Mouse (Mus musculus): ENCODE measurements around the gene Nid1.
"Not testable (repeated sequence)": the region's sequence is repeated elsewhere in the genome, so short reads cannot be mapped to it uniquely, and the experiment has no call there.

The Nid1 gene

GRCm38 (mm10) chr13:13498022-13498421 is 60.7 kb downstream of the Nid1 start:
- DNase-seq: no peak

DNA sequence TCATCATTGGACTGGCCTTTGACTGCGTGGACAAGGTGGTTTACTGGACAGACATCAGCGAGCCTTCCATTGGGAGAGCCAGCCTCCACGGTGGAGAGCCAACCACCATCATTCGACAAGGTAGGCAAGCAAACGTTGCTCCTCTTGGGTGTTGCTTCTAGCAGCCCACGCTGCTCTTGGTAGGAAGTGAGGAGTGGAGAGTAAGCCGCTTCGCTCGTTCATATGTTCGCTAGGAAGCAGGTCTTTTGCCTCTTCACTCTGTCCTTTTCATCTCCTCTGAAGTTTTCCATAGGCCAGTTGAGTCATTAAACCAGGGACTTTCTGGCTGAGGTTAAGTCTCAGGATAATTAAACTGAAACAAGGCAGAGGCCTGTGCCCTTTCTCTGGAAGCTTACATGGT is 65.1 kb downstream of the Nid1 start:
- DNase-seq: no peak

DNA sequence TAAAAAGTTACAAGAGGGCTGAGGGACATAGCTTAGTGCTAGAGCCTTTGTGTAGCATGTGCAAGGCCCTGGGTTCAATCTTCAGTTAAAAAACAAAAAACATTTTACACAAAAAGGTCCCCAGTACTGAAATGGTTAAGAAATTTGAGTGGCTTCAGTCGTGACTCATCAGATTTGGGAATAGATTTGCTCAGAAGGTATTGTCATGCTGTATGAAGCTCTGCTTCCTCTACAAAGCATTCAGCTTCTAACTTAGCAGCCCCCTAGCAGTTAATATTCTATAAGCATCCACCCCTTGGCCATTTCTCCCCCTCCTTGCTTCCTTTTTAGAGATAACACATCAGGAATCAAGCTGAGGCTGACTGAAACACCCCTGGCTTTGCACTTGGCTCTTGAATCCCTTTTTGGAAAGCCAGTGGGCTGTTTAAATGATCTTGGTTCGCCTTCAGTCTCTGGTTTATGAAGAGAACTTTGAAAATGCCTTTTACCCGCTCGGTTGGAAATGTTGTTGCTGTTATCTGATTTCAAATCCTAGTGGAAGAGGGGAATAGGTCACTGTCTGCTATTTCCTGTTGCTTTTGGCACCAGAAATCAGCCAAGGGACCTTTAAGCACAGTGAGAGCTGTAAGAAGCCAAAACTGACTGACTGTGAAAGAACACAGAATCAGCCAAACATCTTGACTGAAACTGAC is 66.5 kb downstream of the Nid1 start:
- peak; percentile 63 for DNase-seq

- no peak for DNase-seq
Measured at GRCm38 (mm10) chr13:13505063-13505462, 67.7 kb downstream of the Nid1 start.

- DNase-seq: no peak
Measured at GRCm38 (mm10) chr13:13506556-13506955, 69.2 kb downstream of the Nid1 start.

GRCm38 (mm10) chr13:13514861-13515260 is 77.5 kb downstream of the Nid1 start:
- no peak for DNase-seq

DNA sequence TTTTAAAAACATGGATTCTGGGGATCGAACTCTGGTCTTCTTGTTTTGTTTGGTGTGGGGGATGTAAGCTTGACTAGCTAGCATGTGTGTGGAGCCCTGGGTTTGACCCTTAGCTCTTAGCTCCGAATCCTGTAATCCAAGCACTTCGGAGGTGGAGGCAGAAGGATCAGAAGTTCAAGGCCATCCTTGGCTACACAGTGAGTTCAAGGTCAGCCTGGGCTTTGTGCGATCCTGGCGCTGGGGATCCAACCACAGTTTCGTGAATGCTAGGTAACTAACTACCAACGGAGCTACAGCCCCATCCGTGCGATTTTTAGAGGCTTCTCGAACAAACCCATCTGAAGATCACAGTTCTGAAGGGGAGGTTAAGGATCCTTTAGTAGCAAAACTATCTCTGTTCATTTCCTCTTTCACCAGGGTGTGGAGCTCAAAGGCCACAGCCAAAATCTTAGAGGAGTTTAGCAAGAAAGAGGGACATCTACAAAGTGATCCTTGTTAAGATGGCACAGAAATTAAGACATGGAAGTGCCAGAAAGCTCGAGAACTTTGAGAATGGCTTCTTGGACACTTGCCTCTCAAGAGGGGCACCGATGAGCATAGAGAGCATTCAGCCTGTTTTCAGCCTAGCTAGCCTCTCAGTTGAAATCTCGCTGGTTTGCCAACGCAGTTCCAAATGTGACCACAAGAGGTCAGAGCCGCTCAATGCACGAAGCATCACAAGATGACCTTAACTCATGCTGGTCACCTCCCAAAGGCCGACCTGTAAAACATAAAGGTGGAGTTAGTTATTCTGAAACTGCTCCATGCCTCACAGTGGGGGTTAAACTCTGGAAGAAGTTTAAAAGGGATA is 79.2 kb downstream of the Nid1 start:
- DNase-seq: peak; percentile 88

DNA sequence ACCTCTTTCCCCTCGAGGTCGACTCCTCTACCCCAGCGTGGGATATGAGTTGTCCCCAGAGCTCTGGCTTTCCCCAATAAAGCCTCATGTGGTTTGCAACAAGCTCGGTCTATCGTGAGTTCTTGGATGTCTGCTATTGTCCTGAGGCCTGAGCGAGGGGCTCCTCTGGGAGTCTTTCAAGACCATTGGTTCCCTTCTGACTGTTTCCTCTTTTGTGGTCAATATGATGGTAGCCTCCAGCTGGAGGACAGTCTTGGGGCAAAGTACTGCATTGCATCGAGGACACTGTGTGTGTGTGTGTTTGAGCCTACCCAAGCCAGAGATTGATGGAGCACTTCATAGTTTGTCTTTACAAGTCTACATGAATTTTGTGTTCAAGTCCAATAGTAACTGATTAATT is 80.8 kb downstream of the Nid1 start:
- DNase-seq: no peak

- DNase-seq: no peak
Measured at GRCm38 (mm10) chr13:13520436-13520835, 83.1 kb downstream of the Nid1 start.

GRCm38 (mm10) chr13:13523625-13524584 is 86.6 kb downstream of the Nid1 start:
- DNase-seq: no peak

DNA sequence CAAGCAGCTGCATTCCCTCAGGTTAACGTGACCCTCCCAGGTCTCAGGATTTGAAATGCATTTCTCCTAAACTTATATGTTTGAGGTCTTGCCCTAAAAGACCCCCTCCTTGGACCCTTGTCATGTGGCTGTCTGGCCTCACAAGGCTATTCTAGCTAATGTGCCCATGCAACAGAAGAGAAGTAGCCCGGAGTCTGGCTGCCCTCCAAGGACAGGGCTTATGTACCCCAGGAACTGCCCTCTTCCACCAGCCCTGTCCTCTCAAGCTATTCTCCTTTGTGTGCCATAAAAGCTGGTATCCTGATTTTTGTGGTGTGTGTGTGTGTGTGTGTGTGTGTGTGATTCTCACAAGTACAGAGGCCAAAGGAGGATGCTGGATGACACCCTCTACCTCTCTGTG is 87.9 kb downstream of the Nid1 start:
- no peak for DNase-seq

GRCm38 (mm10) chr13:13525877-13526276 is 88.5 kb downstream of the Nid1 start:
- DNase-seq: no peak

DNA sequence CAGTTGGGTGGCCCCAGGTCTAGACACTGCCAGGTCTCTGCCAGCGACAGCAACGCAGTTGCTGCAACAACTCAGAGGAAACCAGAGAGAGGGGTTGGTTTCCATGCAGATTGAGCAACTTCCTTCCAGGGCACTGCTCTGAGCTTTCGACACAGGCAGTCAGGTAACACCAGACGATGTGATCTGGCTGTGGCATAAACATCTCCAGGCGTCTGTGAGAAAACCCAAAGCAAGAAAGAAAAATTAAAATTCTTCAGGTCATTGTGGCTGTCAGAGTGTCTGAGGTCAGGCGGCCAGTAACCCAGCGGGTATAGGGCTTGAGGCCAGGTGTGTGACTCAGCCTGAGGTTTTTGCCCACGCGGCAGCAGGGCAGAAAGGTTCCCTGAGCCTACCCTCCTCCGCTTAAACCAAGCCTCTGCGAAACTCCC is 91.8 kb downstream of the Nid1 start:
- DNase-seq: no peak

DNA sequence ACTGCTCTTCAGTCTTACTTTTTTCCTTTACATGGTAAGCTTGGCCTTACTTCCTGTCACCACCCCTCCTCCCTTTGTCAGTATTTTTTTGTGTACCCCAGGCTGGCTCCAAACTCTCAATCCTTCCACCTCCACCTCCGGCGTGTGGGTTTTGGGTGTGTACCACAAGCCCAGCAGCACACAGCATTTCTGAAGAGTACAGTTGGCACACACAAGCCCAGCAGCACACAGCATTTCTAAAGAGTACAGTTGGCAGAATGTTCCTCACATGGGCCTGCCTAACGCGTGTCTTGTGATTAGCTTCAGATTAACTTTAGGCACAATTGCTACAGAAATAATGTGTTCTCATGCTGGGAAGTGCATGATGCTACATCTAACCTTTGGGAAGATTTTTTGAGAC is 93.6 kb downstream of the Nid1 start:
- DNase-seq: no peak

DNA sequence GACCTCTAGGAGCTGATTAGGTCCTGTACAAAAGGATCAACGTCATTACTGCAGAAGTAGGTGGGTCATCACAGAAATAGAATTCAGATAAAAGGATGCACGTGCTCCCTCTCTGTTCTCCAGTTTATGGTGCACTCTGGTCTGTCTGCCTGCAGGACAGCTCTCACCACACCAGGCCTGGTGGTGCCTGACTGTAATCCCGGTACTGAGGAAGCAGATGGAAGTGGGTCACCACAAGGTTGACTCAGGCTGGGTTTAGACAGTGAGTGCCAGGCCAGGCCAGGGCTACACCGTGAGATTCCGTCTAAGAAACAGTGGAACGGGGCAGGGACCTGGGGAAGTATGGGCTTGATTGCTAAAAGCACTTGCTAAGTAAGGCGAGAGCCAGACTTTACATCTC is 94.6 kb downstream of the Nid1 start:
- DNase-seq: no peak

- DNase-seq: no peak
Measured at GRCm38 (mm10) chr13:13536555-13536954, 99.2 kb downstream of the Nid1 start.

- no peak for DNase-seq
Measured at GRCm38 (mm10) chr13:13537272-13538015, 100.1 kb downstream of the Nid1 start.

- DNase-seq: peak; percentile 55
Measured at GRCm38 (mm10) chr13:13538585-13539300, 101.4 kb downstream of the Nid1 start.

DNA sequence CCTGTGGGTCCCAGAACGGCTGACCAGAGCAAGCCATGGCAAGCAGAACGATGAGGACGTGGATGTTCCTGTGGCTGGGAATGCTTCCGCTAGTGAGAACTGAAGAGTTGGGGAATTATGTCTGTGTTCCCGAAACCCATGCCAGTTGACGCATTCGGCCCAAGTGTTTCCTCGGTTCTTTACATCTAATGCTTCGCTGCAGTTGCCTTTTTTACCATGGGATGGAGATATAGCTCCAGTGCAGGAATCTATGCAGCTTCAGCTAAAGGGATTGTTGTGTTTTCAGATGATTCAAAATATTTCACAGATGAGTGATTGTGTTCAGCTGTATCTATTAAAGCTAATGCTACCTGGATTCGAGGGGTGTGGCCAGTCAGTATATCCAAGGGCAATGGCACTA is 105.7 kb downstream of the Nid1 start:
- not testable (repeated sequence) for DNase-seq

DNA sequence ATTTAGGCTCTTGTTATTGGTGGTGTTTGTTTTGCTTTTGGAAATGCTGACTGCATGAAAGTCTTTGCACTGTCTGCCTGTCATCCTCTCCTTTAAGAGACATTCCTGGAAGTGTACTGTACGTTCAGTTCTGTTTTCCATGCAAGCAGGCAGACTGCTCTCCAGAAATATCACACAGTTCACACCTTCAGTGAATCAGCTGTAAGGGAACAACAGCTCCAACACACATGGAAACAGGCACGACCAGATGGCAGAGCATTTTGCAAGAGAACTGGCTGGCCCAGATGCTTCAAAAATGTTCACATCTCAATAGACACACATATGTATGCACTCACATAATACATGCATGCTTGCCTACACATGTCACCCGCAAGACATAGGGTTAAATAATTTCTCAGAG is 109.4 kb downstream of the Nid1 start:
- no peak for DNase-seq

GRCm38 (mm10) chr13:13547889-13548288 is 110.5 kb downstream of the Nid1 start:
- DNase-seq: no peak
